ENCODE assay signal across 8 mouse cellular contexts in genomic region chr2:102407363-102408184, GRCm38 (mm10). TPM values are rescaled to one million over a fixed set of nuclear protein-coding genes. Genes with fewer than 3 reads are reported as not detected.
DNase-seq lines count a peak whose midpoint lies in the region; ATAC-seq and TF ChIP-seq lines count a peak whose summit lies in the region.

Gene Trim44, minus strand, starts transcription at chr2:102407828.

- no peak for TF ChIP-seq POLR2A in testis, adult 2 months (IDR thresholded peaks at IDR 0.05; ENCODE audit: control insufficient read depth, low read depth, low read length)

- peak; percentile 20; the same call in 1 of the 2 replicates for ATAC-seq in embryonic facial prominence, embryonic 11.5 days (replicated peaks; ENCODE audit: insufficient number of reproducible peaks, low FRiP score, low TSS enrichment, low read depth)
- peak; percentile 72; the same call in 1 of the 2 replicates for ATAC-seq in kidney, embryonic 16.5 days (ENCODE audit: low FRiP score, low TSS enrichment)

- 35% methylated on average over 14 of the region's 14 CpGs for WGBS in embryonic facial prominence, embryonic 11.5 days
- WGBS in heart, embryonic 10.5 days = 41% methylated on average over 14 of the region's 14 CpGs
- 26% methylated on average over 14 of the region's 14 CpGs for WGBS in kidney, embryonic 16.5 days

- TF ChIP-seq CTCF in testis, adult 2 months (IDR thresholded peaks at IDR 0.05; ENCODE audit: control insufficient read depth, insufficient read depth, insufficient replicate concordance, low read depth, low read length) = no peak

- no peak within 1 kb of the TSS for H3K4me2 ChIP-seq in embryonic facial prominence, embryonic 11.5 days (ENCODE audit: low read depth, low read length)
- peak within 1 kb of the TSS; percentile 31 for H3K4me2 ChIP-seq in kidney, embryonic 16.5 days (replicated peaks; ENCODE audit: low read depth, low read length)

- no peak within 1 kb of the TSS for H3K27ac ChIP-seq in testis, adult 2 months (ENCODE audit: control insufficient read depth, insufficient read depth, low read depth, low read length)
- H3K27ac ChIP-seq in embryonic facial prominence, embryonic 11.5 days (replicated peaks; ENCODE audit: low read depth, low read length) = no peak within 1 kb of the TSS
- no peak within 1 kb of the TSS for H3K27ac ChIP-seq in heart, embryonic 10.5 days
- H3K27ac ChIP-seq in kidney, embryonic 16.5 days (ENCODE audit: low read length) = 0 out of 2 replicates have a peak within 1 kb of the TSS, but pooled peaks have one; percentile 18

- H3K9me3 ChIP-seq in embryonic facial prominence, embryonic 11.5 days (replicated peaks; ENCODE audit: control insufficient read depth, low read length) = no peaks in the 10 kb centered on the region
- H3K9me3 ChIP-seq in heart, embryonic 10.5 days = no peaks in the 10 kb centered on the region
- no peaks in the 10 kb centered on the region for H3K9me3 ChIP-seq in kidney, embryonic 16.5 days (ENCODE audit: low read length)

- no peak for DNase-seq in testis, postnatal 14 days (ENCODE audit: low spot score)
- peak; percentile 58 for DNase-seq in embryonic facial prominence, embryonic 11.5 days (ENCODE audit: low spot score)
- DNase-seq in heart, embryonic 10.5 days (ENCODE audit: low spot score) = no peak
- DNase-seq in mesoderm, embryonic 11.5 days (ENCODE audit: low read depth, low spot score) = peak; percentile 74
- DNase-seq in ovary, adult 18-20 months (ENCODE audit: low spot score) = no peak
- no peak for DNase-seq in thymus, postnatal 4 days

- no peak within 1 kb of the TSS for H3K4me3 ChIP-seq in testis, adult 2 months (ENCODE audit: control insufficient read depth, low read depth, low read length)
- no peak within 1 kb of the TSS for H3K4me3 ChIP-seq in embryonic facial prominence, embryonic 11.5 days (ENCODE audit: low read depth, low read length)
- H3K4me3 ChIP-seq in heart, embryonic 10.5 days = no peak within 1 kb of the TSS
- H3K4me3 ChIP-seq in kidney, embryonic 16.5 days (ENCODE audit: low read length) = no peak within 1 kb of the TSS; the same call in 1 of the 2 replicates

- H3K4me1 ChIP-seq in testis, adult 2 months (ENCODE audit: control insufficient read depth, insufficient read depth, low read length) = no peaks in the 10 kb centered on the region
- H3K4me1 ChIP-seq in embryonic facial prominence, embryonic 11.5 days (ENCODE audit: control insufficient read depth, insufficient read depth, low read length) = peaks cover 3% of the 10 kb centered on the region
- H3K4me1 ChIP-seq in heart, embryonic 10.5 days = peaks cover 13% of the 10 kb centered on the region
- peaks cover 27% of the 10 kb centered on the region for H3K4me1 ChIP-seq in kidney, embryonic 16.5 days (ENCODE audit: insufficient read depth, low read length)

- H3K9ac ChIP-seq in embryonic facial prominence, embryonic 11.5 days (replicated peaks; ENCODE audit: low read length) = no peak within 1 kb of the TSS
- H3K9ac ChIP-seq in kidney, embryonic 16.5 days (replicated peaks; ENCODE audit: low read length) = no peak within 1 kb of the TSS

- H3K27me3 ChIP-seq in testis, adult 2 months (ENCODE audit: control insufficient read depth, insufficient read depth, low read length) = no peaks in the 10 kb centered on the region
- no peaks in the 10 kb centered on the region for H3K27me3 ChIP-seq in embryonic facial prominence, embryonic 11.5 days (ENCODE audit: control insufficient read depth, insufficient read depth, low read length)
- H3K27me3 ChIP-seq in heart, embryonic 10.5 days (ENCODE audit: insufficient read depth, poor library complexity, severe bottlenecking) = no peaks in the 10 kb centered on the region
- H3K27me3 ChIP-seq in kidney, embryonic 16.5 days (ENCODE audit: insufficient read depth, low read length) = no peaks in the 10 kb centered on the region

- no peaks in the 10 kb centered on the region for H3K36me3 ChIP-seq in testis, adult 2 months (ENCODE audit: control insufficient read depth, insufficient read depth, low read length)
- H3K36me3 ChIP-seq in embryonic facial prominence, embryonic 11.5 days (replicated peaks; ENCODE audit: control insufficient read depth, insufficient read depth, low read depth, low read length) = no peaks in the 10 kb centered on the region
- H3K36me3 ChIP-seq in heart, embryonic 10.5 days = no peaks in the 10 kb centered on the region
- no peaks in the 10 kb centered on the region for H3K36me3 ChIP-seq in kidney, embryonic 16.5 days (ENCODE audit: insufficient read depth, low read length)

RNA-seq across cellular contexts. Expression of gene Trim44, which starts in this region (rescaled TPM):
- polyA plus RNA-seq in testis, adult 2 months (2012; rRNA removed) = 10.5 and 12.7 TPM in 2 replicates
- polyA plus RNA-seq in embryonic facial prominence, embryonic 11.5 days (2014; fragmentation: Nextera tagmentation; extraction: Ambion mirVana) = 35.5 and 35.7 TPM in 2 replicates
- polyA plus RNA-seq in heart, embryonic 10.5 days (2016; fragmentation: Nextera tagmentation; extraction: Ambion mirVana) = 23.6 TPM in 2 replicates
- 22.6 and 23.4 TPM in 2 replicates for polyA plus RNA-seq in kidney, embryonic 16.5 days (2015; fragmentation: Nextera tagmentation; extraction: Ambion mirVana)

Comparison
In these comparisons a context has a peak if more than half of its experiments do, and no peak if none do; other contexts are left out.
1. DNase-seq: peak in embryonic facial prominence, embryonic 11.5 days (single experiment) and mesoderm, embryonic 11.5 days (single experiment); none in testis, postnatal 14 days (single experiment), heart, embryonic 10.5 days (single experiment), ovary, adult 18-20 months (single experiment) and thymus, postnatal 4 days (single experiment).